Mouse (Mus musculus): ENCODE measurements at regions not wholly inside any gene's neighbourhood (a gene's known extent, or its start where the extent isn't known, plus 50 kb on each side); places are given as distances from the start of the nearest gene placed in this dataset.
A peak's percentile ranks its signal among the peaks of the same experiment; 100 is the strongest.

DNA sequence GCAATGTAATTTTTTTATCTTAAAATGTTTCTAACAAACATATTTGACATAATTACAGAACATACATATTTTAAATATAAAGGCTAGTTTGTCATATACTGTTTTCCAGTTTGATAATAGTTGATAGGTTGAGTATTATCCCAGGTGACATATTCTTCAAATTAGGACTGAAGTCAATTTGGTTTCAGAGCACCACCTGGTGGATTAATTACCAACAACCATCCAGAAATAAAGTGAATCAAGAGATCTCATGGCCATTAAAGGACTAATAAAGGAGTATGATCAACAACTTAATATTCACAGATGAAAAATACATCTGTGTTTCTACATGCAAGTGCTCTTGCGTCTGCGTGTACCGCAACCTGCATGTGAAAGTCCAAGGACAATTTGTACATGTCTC lies 50.3 kb upstream of the Nmu start:
- no peak for DNase-seq (ENCODE audit: low spot score)

DNA sequence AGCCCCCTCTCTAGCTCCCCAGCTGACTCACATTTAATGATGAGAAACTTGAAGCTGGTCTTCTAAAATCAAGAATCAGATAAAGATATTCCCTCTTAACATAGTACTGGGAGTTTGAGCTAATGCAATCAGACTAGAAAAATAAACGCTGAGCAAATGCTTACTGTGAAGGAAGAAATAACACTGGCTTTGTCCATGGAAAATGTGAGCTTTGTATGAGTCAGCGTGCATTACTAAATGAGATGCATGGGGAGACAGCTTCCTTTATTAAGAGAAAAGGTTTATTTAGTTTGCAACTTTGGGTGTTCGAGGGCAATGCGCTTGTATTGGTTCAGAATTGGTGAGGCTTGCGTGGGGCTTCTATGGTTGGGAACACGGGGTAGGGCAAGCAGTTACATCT lies 52.7 kb upstream of the Nmu start:
- no peak for DNase-seq (ENCODE audit: low spot score)

DNA sequence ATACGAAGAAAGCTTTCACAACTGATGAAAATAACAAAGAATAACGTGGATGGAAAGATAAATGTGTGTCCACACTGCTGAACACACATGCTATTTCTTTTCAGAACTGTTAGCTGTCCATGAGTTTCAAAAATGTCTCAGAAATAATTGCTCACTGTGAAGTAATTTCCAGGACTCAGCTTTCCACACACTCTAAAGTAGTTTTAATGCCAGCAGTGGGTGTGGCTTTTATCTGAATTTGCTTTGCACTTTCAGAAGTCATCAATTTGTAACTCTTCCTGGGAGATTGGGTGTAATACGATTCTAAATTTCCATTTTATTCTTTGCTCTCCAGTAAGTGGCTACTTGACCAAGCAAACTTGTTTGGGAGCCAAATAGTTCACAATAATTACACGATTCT lies 53.5 kb upstream of the Nmu start:
- DNase-seq (ENCODE audit: low spot score) = no peak

DNA sequence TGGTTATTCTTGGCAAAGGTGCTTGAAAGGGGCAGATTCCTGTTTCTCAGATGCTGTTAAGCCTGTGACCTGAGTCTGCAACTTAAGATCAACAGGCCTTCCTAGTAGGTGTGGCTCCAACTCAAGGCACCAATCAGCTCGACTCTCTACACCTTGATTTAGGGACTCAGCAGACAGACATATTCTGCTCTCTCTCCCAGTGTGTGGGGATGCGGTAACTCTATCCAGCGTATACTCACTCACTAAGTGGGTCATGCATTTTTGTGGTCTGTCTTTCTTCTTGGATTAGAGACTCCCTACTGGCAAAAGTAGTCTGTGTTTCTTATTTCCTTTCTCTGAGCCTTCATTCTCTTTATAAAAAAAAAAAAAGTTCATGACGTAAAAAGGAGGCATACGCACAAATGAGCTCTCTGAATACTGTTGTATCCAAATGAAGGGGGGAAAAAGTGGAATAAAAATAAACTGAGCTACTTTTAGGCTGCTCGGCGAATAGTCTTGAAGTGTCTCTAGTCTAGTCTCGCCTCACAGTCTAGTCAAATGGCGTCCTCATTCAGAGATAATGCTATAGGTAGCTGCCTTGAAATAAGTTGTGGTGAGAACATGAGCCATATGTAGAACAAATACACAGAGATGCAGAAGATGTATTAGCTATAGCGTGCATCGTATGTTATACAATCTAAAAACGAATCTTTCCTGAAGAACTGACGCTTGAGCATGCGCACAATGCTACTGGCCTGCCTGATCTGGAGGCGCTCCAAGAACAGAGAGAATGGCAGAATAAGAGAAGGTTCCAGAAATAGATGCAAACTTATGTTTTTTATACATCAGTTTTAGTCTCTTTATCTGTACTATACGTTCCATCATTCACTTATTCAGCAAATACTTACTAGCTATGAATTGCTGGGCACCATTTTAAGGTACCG lies 55.6 kb upstream of the Nmu start:
- DNase-seq (ENCODE audit: low spot score) = no peak

DNA sequence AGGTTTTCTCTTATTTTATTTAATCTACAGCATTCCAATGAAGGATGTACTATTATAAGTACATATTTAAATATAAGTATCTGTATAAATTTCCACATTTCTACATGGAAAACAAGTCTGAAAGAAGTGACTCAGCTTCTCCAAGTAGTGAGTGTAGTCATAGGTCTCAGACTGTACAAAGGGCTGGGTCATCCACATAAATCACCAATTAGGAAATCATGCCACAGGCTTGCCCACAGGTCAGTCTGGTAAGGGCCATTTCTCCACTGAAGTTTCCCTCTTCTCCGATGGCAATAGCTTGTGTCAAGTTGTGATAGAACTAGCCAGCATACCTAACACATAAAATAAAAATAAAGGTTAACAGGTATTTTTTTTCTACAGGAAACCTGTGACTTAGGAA lies 56.3 kb upstream of the Nmu start:
- DNase-seq (ENCODE audit: low spot score) = no peak

DNA sequence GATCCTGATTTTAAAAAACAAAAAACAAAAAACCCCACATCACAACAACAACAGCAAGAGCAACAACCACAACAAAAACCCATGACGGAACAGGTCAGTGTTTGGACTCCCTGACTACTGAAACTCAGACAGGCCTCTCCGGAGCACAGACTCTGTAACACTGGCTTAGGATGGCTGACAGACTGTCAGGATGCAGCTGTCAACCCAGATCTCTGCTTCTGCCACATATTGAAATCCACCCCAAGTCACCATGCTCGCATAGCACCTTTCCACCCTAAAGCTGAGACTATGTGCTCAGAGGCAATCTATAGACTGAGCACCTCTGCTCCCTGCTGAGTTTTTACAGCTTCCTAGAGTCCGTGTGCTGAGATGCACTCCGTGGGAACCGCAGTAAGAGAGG lies 57.0 kb upstream of the Nmu start:
- DNase-seq (ENCODE audit: low spot score) = no peak

DNA sequence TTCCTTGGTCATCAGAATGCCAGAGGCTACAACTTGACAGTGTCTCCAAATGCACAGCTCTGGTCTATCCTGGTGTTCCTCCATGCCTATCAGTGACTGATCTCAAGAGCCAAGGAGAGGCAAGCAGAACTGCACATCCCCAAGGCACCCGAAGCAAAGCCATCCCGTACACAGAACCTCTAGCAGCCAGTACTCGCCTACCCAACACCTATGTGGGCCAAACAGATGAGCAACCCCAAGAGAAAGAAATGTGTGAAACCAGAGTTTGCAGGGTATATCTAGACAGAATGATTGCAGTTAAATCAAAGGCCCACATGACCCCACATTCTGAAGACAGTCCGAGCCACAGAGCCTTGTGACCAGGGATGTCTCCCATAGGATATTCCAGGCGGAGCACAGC lies 60.0 kb upstream of the Nmu start:
- DNase-seq (ENCODE audit: low spot score) = no peak

DNA sequence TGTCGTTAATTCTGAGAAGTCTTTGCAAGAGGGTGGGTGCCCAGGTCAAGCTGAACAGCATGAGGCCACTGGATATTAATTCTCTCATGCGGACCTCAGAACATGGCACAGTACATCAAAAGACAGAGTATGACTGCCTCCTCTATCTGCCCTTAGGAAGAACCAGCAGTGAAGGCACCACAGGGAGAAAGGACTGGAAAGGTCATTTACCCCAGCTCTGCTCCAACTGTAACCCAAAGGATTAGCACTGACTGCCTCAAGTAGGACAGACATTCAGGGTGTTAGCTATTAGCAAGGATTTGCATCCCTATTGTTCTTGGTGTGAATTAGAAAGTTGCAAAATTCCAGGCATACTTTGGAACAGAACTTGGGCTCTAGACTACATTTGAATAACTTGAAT lies 58.2 kb upstream of the Gm7271 start:
- peak; percentile 3 for DNase-seq (ENCODE audit: low spot score)

DNA sequence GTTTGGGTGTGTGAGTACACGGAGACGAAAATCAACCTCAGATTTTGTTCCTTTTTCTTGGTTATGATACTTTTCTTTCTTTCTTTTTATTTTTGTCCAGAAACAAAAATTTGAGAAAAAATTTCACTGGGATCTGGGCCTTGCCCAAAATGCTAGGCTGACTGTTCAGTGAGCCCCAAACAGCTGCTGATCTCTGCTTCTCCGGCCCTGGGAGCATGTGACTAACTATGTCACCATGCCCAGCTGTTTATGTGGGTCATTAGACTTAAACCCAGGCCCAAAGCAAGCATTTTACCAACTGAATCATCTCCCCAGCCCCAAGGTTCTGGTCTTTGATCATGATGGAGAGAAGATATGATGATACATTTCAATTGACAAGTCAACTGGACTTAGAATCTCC lies 56.3 kb upstream of the Gm7271 start:
- DNase-seq (ENCODE audit: low spot score) = no peak

DNA sequence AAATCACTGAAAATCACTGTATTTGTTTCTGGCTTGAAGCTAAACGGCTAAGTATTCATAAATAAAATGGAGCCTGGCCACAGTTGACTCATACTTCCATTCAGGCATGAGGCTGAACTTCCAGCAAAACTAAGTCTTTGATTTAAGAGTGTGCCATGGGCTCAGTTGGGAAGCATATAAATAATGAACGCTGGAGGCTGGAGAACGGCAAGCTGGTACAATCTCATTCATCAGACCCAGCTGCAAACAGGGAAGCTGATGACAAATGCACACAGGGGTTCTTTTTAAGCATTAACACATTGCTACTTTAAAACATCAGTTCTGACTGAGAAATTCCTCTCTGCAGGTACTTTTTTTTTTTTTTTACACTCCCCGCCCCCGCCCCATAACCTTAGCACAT lies 54.4 kb upstream of the Gm7271 start:
- DNase-seq (ENCODE audit: low spot score) = no peak

DNA sequence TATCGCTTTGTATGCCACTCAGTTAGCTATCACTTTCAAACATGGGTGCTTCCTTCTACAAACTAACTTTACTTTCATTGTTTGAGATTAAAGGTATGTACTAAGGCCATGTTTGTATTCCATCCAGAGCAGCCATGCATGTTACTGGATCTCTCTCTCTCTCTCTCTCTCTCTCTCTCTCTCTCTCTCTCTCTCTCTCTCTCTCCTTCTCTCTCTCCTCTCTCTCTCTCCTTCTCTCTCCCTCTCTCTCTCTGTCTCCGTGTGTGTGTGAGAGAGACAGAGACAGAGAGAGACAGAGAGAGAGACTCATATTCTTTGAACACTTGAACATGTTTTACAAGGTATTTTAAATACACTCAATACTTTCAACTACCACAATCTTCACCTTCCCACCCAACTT lies 50.2 kb upstream of the Gm7271 start:
- no peak for DNase-seq (ENCODE audit: low spot score)

All from c-Kit-positive CD71-positive TER-119-positive erythroid progenitor cells, embryonic 14.5 days (primary cell).